Mouse (Mus musculus): ENCODE measurements at regions not wholly inside any gene's neighbourhood (a gene's known extent, or its start where the extent isn't known, plus 50 kb on each side); places are given as distances from the start of the nearest gene placed in this dataset.
"Not testable (repeated sequence)": the region's sequence is repeated elsewhere in the genome, so short reads cannot be mapped to it uniquely, and the experiment has no call there.

GRCm38 (mm10) chr8:71192939-71193338 is 79.6 kb upstream of the Myo9b start:
- not testable (repeated sequence) for TF ChIP-seq MAFK (IDR thresholded peaks at IDR 0.05; ENCODE audit: insufficient replicate concordance, low read length); EP300 (IDR thresholded peaks at IDR 0.05; ENCODE audit: low read length); POLR2A (IDR thresholded peaks at IDR 0.05; ENCODE audit: low read depth, low read length); ETS1 (conservative IDR thresholded peaks at IDR 0.05; ENCODE audit: low read depth, low read length); CTCF (conservative IDR thresholded peaks at IDR 0.05 in 1 of 2, IDR thresholded peaks at IDR 0.05 in 1 of 2; ENCODE audit: low read depth in 2 of 2, low read length in 2 of 2); GABPA (IDR thresholded peaks at IDR 0.05; ENCODE audit: insufficient replicate concordance, low read depth, low read length); SMC3 (IDR thresholded peaks at IDR 0.05; ENCODE audit: low read depth, low read length); RAD21 (IDR thresholded peaks at IDR 0.05; ENCODE audit: low read depth, low read length); USF1 (IDR thresholded peaks at IDR 0.05; ENCODE audit: low read depth, low read length); NRF1 (IDR thresholded peaks at IDR 0.05; ENCODE audit: low read depth, low read length); RCOR1 (conservative IDR thresholded peaks at IDR 0.05; ENCODE audit: low read depth, low read length)
